Mouse (Mus musculus) hindbrain, embryonic 15.5 days (tissue): ENCODE measurements around the gene Rabif. TPM values are rescaled to one million over a fixed set of nuclear protein-coding genes. Genes with fewer than 3 reads are reported as not detected.
A peak's percentile ranks its signal among the peaks of the same experiment; 100 is the strongest.

Experiments
- ATAC-seq: fragments of 200-750 bp; cut with Nextera tagmentation; 2 replicates; pipeline ENCODE4 v1.8.0; 2017; ENCODE audit warnings: low read depth, moderate number of reproducible peaks, moderate TSS enrichment; ENCODE audit not compliant: low FRiP score
- H3K27ac ChIP-seq: fragments of 300-500 bp; sonication (generic); replicated peaks from 2 replicates; pipeline ENCODE4 v1.5.1; 2015; ENCODE audit warnings: mild to moderate bottlenecking, inconsistent platforms
- H3K27me3 ChIP-seq: fragments of 300-500 bp; sonication (generic); 2 replicates; pipeline ENCODE4 v1.6.1; 2015; ENCODE audit warnings: control low read depth, inconsistent platforms
- H3K36me3 ChIP-seq: fragments of 300-500 bp; sonication (generic); 2 replicates; pipeline ENCODE4 v1.6.1; 2015; ENCODE audit warnings: control low read depth, inconsistent platforms
- H3K4me1 ChIP-seq: fragments of 300-500 bp; sonication (generic); replicated peaks from 2 replicates; pipeline ENCODE4 v1.6.1; 2015; ENCODE audit warnings: control low read depth, inconsistent platforms
- H3K4me2 ChIP-seq: fragments of 300-500 bp; sonication (generic); 2 replicates; pipeline ENCODE4 v1.6.1; 2015; ENCODE audit warnings: moderate library complexity, mild to moderate bottlenecking, inconsistent platforms
- H3K4me3 ChIP-seq: fragments of 300-500 bp; sonication (generic); 2 replicates; pipeline ENCODE4 v1.5.1; 2015; ENCODE audit warnings: mild to moderate bottlenecking, inconsistent platforms
- H3K9ac ChIP-seq: fragments of 300-500 bp; sonication (generic); 2 replicates; pipeline ENCODE4 v1.6.1; 2015; ENCODE audit warnings: inconsistent platforms
- H3K9me3 ChIP-seq: fragments of 300-500 bp; sonication (generic); 2 replicates; pipeline ENCODE4 v1.6.1; 2016; ENCODE audit warnings: control low read depth, inconsistent platforms
- WGBS: fragments of 180-500 bp; shearing (Covaris S2); methylation state at CpG from one replicate; pipeline ENCODE4 v1.1.7; 2015; 5-methylcytosine and 5-hydroxymethylcytosine counted together
- polyA plus RNA-seq: library from polyadenylated mRNA; unstranded; fragments of >200 nt; fragmentation: Nextera tagmentation; extraction: Ambion mirVana; gene quantifications from 2 replicates; pipeline ENCODE4 v1.2.1, GENCODE M21; 2015

Gene Rabif
- polyA plus RNA-seq, 1 experiment from 2014 or later: 73.1 TPM

DNA sequence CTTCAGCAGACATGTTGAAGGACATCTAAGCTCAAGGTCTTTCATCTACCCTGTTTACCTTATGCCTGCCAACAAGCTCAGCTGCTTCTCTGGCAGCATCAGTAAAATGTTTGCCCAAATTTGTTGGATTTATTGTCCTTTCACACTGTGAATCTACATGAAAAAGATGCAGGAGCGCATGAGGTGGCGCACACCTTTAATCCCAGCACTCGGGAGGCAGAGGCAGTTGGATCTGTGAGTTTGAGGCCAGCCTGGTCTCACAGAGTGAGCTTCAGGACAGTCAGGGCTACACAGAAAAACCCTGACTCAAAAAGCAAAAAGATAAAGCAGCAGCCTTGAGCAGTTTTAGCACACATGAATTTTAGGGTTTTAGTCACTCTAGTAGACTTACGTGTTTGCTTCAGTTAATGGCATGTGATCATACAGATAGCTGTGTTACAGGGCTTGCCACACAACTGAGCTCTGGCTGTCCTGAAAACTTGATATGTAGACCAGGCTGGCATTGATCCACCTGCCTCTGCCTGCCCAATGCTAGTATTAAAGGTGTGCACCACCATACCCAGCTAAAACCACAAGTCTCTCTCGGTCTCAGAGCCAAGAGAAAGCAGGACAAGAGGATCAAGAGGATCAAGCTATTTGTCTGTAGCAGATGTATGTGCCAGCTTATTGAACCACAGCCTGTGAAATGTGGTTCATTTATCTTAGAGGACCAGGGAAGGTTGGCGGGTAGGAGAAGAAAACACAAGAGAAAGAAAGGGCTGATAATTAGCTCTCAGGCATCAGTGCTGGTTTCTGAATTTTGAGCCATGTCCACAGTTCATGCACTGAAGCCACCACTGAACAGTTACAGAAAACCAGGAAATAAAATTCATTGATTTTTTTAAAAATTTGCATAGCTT is 3.3 kb upstream of the Rabif start:
- Histone ChIP-seq H3K4me1 (peaks cover 15% of the 10 kb centered on the region), H3K4me2 (no peak overlapping the region), H3K36me3 (peaks cover 35% of the 10 kb centered on the region), H3K27me3 (no peaks in the 10 kb centered on the region), H3K4me3 (no peak overlapping the region), H3K9ac (no peak overlapping the region), H3K27ac (no peak overlapping the region), H3K9me3 (no peaks in the 10 kb centered on the region)
- ATAC-seq: no peak
- WGBS: 94% methylated on average over 6 of the region's 6 CpGs

DNA sequence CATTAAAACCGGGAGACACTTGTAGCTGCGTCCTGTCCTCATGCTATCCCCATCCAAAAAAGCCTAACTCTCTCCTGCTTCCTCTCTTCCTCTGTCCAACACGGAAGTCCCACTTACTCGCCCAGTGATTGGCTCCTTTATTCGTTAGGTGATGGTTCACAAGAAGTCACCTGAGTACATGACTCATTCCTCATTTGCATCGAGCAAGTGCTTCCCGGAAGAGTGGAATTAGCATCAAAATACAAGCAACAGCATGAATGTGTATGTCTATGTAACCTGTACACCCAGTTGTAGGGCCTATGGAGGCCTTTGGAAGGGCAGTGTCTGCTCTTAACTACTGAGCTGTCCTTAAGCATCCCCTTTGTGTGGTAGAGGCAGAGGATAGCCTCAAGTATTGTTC is 2.2 kb upstream of the Rabif start:
- H3K36me3 ChIP-seq: peaks cover 28% of the 10 kb centered on the region
- H3K4me3 ChIP-seq: no peak overlapping the region
- H3K27ac ChIP-seq: no peak overlapping the region
- H3K4me1 ChIP-seq: peaks cover 17% of the 10 kb centered on the region
- ATAC-seq: no peak
- WGBS: 71% methylated on average over 7 of the region's 7 CpGs
- H3K9me3 ChIP-seq: no peaks in the 10 kb centered on the region
- H3K27me3 ChIP-seq: no peaks in the 10 kb centered on the region
- H3K9ac ChIP-seq: no peak overlapping the region
- H3K4me2 ChIP-seq: no peak overlapping the region

DNA sequence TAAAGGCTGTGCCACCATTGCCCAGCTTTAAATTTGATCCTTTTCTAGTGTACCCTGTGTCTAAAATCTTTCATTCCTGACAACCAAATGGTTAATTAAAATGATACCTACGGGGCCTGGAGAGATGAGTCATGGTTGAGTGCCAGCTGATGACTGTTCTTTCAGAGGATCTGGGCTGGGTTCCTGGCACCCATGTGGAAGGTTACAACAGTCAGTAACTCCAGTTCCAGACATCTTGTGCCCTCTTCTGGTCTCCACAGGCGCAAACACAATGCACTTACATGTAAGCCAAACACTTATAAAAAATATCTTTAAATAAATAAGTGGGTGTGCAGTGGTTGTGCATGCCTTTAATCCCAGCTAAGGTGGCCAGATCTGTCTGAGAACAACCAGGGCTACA is 952 bp upstream of the Rabif start:
- no peak overlapping the region for H3K27ac ChIP-seq
- no peaks in the 10 kb centered on the region for H3K27me3 ChIP-seq
- H3K4me2 ChIP-seq: peak overlapping the region; percentile 74
- H3K9me3 ChIP-seq: no peaks in the 10 kb centered on the region
- H3K9ac ChIP-seq: no peak overlapping the region
- 76% methylated on average over 2 of the region's 2 CpGs for WGBS
- no peak for ATAC-seq
- peaks cover 17% of the 10 kb centered on the region for H3K36me3 ChIP-seq
- H3K4me1 ChIP-seq: peaks cover 17% of the 10 kb centered on the region
- no peak overlapping the region for H3K4me3 ChIP-seq

DNA sequence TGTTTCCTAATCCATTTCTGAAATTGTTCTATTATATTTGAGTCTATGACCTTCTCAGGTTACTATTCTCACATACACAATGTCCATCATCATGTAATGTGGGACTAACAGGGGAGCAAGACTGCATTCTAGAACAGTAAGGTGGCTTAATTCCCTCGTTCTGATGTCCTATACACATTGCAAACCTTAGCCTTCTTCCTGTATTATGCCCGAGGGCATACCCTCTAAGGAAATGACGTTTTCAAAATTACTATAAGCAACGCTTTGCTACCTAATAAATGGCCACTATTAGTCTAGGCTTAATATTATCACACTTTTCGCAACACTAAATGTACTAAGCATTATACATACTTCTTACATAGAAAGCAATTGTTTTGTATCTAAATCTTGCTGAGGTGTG is 492 bp upstream of the Rabif start:
- Histone ChIP-seq H3K4me1 (peaks cover 17% of the 10 kb centered on the region), H3K4me3 (peak overlapping the region; percentile 81), H3K27me3 (no peaks in the 10 kb centered on the region), H3K27ac (peak overlapping the region; percentile 95), H3K4me2 (peak overlapping the region; percentile 74), H3K9ac (peak overlapping the region; percentile 61), H3K9me3 (no peaks in the 10 kb centered on the region), H3K36me3 (peaks cover 13% of the 10 kb centered on the region)
- WGBS: 21% methylated on average over 5 of the region's 5 CpGs
- no peak for ATAC-seq

DNA sequence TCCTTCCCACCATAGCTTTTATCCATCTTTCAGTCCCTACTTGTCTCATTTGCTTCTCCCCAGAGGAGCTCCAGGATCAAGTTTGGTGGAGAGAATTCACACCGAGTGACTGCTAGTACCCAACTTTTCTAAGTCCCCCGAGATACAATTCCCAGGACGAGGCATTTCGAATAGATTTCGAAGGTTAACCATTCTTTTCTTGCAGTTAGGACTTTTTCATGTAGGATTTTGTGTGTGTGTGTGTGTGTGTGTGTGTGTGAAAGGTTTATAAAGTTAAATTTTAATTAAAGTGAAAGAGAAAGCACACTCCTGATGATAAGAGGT is 730 bp downstream of the Rabif start:
- Histone ChIP-seq H3K9ac (peak overlapping the region; percentile 71), H3K4me2 (peak overlapping the region; percentile 74), H3K9me3 (no peaks in the 10 kb centered on the region), H3K4me3 (peak overlapping the region; percentile 81), H3K27ac (peak overlapping the region; percentile 95), H3K36me3 (peaks cover 2% of the 10 kb centered on the region; the same call in 1 of the 2 replicates), H3K4me1 (peaks cover 17% of the 10 kb centered on the region), H3K27me3 (no peaks in the 10 kb centered on the region)
- WGBS: 22% methylated on average over 5 of the region's 5 CpGs
- ATAC-seq: no peak

DNA sequence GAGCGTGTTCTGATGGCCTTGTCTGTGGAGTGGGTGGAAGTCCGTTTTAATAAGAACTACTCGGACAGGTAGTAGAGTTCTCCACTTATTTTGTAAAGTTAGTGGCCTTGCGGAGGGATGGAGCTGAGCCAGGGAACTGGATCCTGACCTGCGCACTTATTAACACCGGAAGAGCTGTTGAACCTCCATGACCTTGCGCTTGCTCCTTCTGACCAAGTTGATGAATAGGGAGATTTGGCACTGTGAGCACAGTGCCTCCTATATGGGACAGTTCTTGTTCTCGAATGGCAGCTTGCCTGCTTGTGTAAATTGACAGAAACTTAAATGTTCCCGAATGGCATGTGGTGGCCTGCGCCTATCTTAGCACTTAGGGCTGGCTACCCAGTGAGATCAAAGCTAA is 1.5 kb downstream of the Rabif start:
- Histone ChIP-seq H3K27me3 (no peaks in the 10 kb centered on the region), H3K9me3 (no peaks in the 10 kb centered on the region), H3K36me3 (no peaks in the 10 kb centered on the region; the same call in 1 of the 2 replicates), H3K4me2 (peak overlapping the region; percentile 74), H3K9ac (0 out of 2 replicates have a peak overlapping the region, but pooled peaks have one; percentile 71), H3K4me1 (peaks cover 17% of the 10 kb centered on the region), H3K27ac (no peak overlapping the region), H3K4me3 (no peak overlapping the region)
- 91% methylated on average over 10 of the region's 10 CpGs for WGBS
- ATAC-seq: no peak

DNA sequence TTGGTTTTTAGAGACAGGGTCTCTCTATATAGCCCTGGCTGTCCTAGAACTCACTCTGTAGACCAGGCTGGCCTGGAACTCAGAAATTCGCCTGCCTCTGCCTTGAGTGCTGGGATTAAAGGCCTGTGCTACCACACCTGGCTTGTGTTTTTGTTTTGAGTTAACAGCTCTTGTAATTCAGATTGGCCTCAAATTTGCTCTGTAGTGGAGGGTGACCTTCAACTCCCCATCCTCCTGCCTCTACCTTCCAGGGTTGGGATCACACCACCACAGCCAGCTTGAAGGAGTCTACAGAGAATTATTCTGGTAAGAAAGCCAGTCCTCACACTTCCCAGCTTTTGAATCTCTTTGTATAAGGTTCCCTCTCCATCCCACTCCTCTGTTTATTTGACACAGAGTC is 6.5 kb downstream of the Rabif start:
- H3K4me1 ChIP-seq: peaks cover 5% of the 10 kb centered on the region
- no peak for ATAC-seq
- 100% methylated on average over 1 of the region's 1 CpGs for WGBS
- H3K9me3 ChIP-seq: no peaks in the 10 kb centered on the region
- H3K4me2 ChIP-seq: no peak overlapping the region
- no peaks in the 10 kb centered on the region for H3K27me3 ChIP-seq
- H3K27ac ChIP-seq: no peak overlapping the region
- H3K4me3 ChIP-seq: no peak overlapping the region
- H3K9ac ChIP-seq: no peak overlapping the region
- H3K36me3 ChIP-seq: peaks cover 10% of the 10 kb centered on the region

DNA sequence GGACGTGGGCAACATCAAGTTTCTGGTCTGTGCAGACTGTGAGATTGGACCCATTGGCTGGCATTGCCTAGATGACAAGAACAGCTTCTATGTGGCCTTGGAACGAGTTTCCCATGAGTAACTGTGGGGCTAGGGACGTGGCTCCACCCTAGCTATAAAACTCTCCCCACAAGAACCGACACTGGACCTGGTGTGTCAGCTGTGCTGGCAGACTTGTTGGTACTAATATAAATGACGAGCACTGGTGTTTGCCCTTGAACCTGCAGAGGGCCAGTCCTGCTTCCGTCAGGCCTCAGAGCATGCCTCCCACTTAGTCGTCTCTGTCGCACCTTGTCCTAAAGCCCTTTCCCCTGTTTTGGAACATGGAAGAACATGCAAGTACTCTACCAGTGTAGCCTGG is 11.8 kb downstream of the Rabif start:
- Histone ChIP-seq H3K4me2 (no peak overlapping the region), H3K36me3 (peaks cover 42% of the 10 kb centered on the region), H3K27ac (no peak overlapping the region), H3K9ac (no peak overlapping the region), H3K9me3 (no peaks in the 10 kb centered on the region), H3K27me3 (no peaks in the 10 kb centered on the region), H3K4me3 (no peak overlapping the region), H3K4me1 (no peaks in the 10 kb centered on the region)
- ATAC-seq: no peak
- WGBS: 96% methylated on average over 8 of the region's 8 CpGs

DNA sequence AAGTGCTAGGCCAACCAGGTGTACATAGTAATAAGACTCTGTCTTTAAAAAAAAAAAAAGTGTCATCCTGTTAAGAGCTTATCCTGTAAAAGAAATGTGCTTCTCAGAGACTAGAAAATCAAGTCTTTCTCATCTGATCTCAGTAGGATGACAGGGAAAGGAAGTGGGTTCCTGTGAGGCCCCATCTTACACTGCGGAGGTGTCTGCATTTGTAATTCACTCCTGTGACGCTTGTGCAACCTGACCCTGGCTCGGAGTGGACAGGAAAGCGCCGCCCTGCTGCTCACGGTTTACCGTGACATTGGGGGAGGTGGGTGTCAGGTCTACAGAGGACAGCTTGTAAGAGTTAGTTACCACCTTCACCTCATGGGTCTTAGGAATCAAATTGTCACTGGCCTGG is 15.6 kb downstream of the Rabif start:
- H3K4me3 ChIP-seq: no peak overlapping the region
- H3K9me3 ChIP-seq: no peaks in the 10 kb centered on the region
- no peak for ATAC-seq
- peaks cover 35% of the 10 kb centered on the region for H3K36me3 ChIP-seq
- 66% methylated on average over 7 of the region's 7 CpGs for WGBS
- no peak overlapping the region for H3K27ac ChIP-seq
- H3K27me3 ChIP-seq: 0 out of 2 replicates have a peak, but pooled peaks cover 7% of the 10 kb centered on the region
- H3K4me2 ChIP-seq: no peak overlapping the region
- H3K9ac ChIP-seq: no peak overlapping the region
- peaks cover 17% of the 10 kb centered on the region for H3K4me1 ChIP-seq

DNA sequence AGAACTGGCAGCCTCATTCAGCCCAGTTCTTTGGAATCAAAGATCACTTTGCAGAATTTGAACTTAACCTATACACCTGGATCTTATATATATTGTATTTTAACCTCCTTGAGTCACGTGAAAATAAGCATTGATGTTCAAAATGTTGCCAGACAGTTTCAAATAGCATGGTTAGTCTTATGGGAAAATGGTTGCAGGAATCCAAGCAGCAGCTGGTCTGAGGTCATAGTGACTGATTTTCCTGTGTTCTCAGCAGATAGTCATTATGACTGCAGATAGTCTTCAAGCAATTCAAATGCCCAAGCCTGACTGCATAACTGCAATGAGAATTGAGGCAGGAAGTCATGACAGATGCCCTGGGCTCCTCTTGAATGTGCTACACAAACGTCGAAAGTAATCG is 17.7 kb downstream of the Rabif start:
- no peak overlapping the region for H3K27ac ChIP-seq
- ATAC-seq: 0 out of 2 replicates have a peak, but pooled peaks have one; percentile 10

DNA sequence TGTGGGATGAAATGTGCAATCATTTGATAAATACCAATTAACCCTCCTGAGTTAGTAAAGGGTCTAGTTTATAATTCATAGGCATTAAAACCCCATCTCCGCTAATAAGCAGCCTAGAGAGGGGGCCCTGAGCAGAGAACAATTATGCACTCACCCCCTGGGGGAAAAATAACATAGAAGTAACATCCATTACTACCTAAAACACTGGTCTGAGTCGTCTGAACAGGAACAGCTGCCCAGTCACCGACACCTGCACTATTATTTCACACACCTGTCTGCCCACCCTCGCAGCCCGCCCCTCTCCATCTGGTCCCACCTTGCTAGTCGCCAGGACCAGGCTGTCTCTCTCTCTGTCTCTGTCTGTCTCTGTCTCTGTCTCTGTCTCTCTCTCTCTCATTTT is 18.1 kb downstream of the Rabif start:
- no peaks in the 10 kb centered on the region for H3K9me3 ChIP-seq
- 0 out of 2 replicates have a peak, but pooled peaks have one; percentile 33 for ATAC-seq
- peak overlapping the region; percentile 70 for H3K4me2 ChIP-seq

More for the DNA sequence above, 17.7 kb downstream of the Rabif start:
- H3K4me2 ChIP-seq: no peak overlapping the region
- 49% methylated on average over 4 of the region's 4 CpGs for WGBS
- H3K36me3 ChIP-seq: peaks cover 21% of the 10 kb centered on the region
- peaks cover 24% of the 10 kb centered on the region for H3K4me1 ChIP-seq
- H3K9me3 ChIP-seq: no peaks in the 10 kb centered on the region
- H3K9ac ChIP-seq: no peak overlapping the region
- 0 out of 2 replicates have a peak, but pooled peaks cover 7% of the 10 kb centered on the region for H3K27me3 ChIP-seq
- no peak overlapping the region for H3K4me3 ChIP-seq

DNA sequence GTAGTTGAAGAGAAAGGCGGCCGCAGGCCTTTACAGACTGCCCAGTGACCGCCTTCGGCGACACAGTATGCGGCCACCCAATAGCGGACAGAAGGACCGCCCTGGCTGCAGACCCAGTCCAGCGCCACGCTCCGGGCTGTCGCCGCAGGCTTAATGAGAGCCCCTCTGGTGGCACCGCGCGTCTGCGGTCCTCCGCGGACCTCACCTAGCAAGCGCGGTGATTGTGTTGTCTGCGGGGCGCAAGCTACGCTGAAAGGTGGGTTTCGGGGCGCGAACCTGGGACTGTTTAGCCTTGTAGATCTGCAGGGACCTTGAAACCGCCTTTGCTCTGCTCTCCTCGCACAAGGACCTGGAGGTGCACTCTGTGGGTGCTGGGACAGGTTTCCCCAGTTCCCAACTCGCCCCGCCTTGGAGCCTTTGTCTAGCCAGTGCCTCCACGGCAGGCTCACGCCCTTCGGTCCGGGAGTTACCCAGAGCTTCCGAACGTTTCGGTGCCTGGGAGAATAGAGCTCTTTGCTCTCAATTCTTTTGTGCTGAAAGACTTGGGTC is 18.9 kb downstream of the Rabif start:
- Histone ChIP-seq H3K4me2 (peak overlapping the region; percentile 70), H3K27me3 (0 out of 2 replicates have a peak, but pooled peaks cover 7% of the 10 kb centered on the region), H3K36me3 (peaks cover 9% of the 10 kb centered on the region), H3K4me3 (peak overlapping the region; percentile 36), H3K4me1 (peaks cover 24% of the 10 kb centered on the region), H3K9ac (peak overlapping the region; percentile 35), H3K9me3 (no peaks in the 10 kb centered on the region), H3K27ac (no peak overlapping the region)
- ATAC-seq: 0 out of 2 replicates have a peak, but pooled peaks have one; percentile 47
- 1% methylated on average over 38 of the region's 38 CpGs for WGBS

More for the DNA sequence above, 18.1 kb downstream of the Rabif start:
- no peak overlapping the region for H3K27ac ChIP-seq
- H3K4me1 ChIP-seq: peaks cover 24% of the 10 kb centered on the region
- no peak overlapping the region for H3K9ac ChIP-seq
- WGBS: 50% methylated on average over 6 of the region's 6 CpGs
- no peak overlapping the region for H3K4me3 ChIP-seq
- H3K36me3 ChIP-seq: peaks cover 17% of the 10 kb centered on the region
- 0 out of 2 replicates have a peak, but pooled peaks cover 7% of the 10 kb centered on the region for H3K27me3 ChIP-seq
